Mouse (Mus musculus) lung, embryonic 14.5 days (tissue): ENCODE results near the gene Pnpla7. TPM values are rescaled to one million over a fixed set of nuclear protein-coding genes. Genes with fewer than 3 reads are reported as not detected.

Source experiments
- ATAC-seq: fragments of 200-750 bp; cut with Nextera tagmentation; 2 replicates; pipeline ENCODE4 v1.8.0; 2017; ENCODE audit warnings: mild to moderate bottlenecking, moderate TSS enrichment, moderate library complexity; ENCODE audit not compliant: insufficient read depth
- DNase-seq: peaks from one replicate; pipeline ENCODE4 v3.0.0-alpha.2; 2015
- H3K27ac ChIP-seq: fragments of 300-500 bp; sonication (generic); 2 replicates; pipeline ENCODE4 v1.5.1; 2014; ENCODE audit warnings: low read depth, mild to moderate bottlenecking, moderate library complexity
- H3K27me3 ChIP-seq: fragments of 300-500 bp; sonication (generic); 2 replicates; pipeline ENCODE4 v1.6.1; 2014; ENCODE audit warnings: low read length, control low read depth; ENCODE audit not compliant: insufficient read depth
- H3K36me3 ChIP-seq: fragments of 300-500 bp; sonication (generic); 2 replicates; pipeline ENCODE4 v1.6.1; 2014; ENCODE audit warnings: control low read depth; ENCODE audit not compliant: insufficient read depth
- H3K4me1 ChIP-seq: fragments of 300-500 bp; sonication (generic); 2 replicates; pipeline ENCODE4 v1.6.1; 2014; ENCODE audit warnings: antibody characterized with exemption, control low read depth; ENCODE audit not compliant: insufficient read depth
- H3K4me2 ChIP-seq: fragments of 300-500 bp; sonication (generic); 2 replicates; pipeline ENCODE4 v1.6.1; 2014; ENCODE audit warnings: mild to moderate bottlenecking
- H3K4me3 ChIP-seq: fragments of 300-500 bp; sonication (generic); 2 replicates; pipeline ENCODE4 v1.5.1; 2014; ENCODE audit warnings: low read depth, low read length
- H3K9ac ChIP-seq: fragments of 300-500 bp; sonication (generic); 2 replicates; pipeline ENCODE4 v1.6.1; 2014
- H3K9me3 ChIP-seq: fragments of 300-500 bp; sonication (generic); 2 replicates; pipeline ENCODE4 v1.6.1; 2016; ENCODE audit warnings: low read depth, low read length, control low read depth
- CTCF ChIP-seq: IDR thresholded peaks from 2 replicates; pipeline ENCODE4 v1.5.1; 2016; ENCODE audit warnings: antibody characterized with exemption, low read depth
- WGBS: fragments of 180-500 bp; shearing (Covaris S2); extraction: QIAGEN DNeasy Blood & Tissue Kit; methylation state at CpG from one replicate; pipeline ENCODE4 v1.1.7; 2014; 5-methylcytosine and 5-hydroxymethylcytosine counted together
- polyA plus RNA-seq: library from polyadenylated mRNA; unstranded; fragments of >200 nt; fragmentation: Nextera tagmentation; extraction: Ambion mirVana; gene quantifications from 2 replicates; pipeline ENCODE4 v1.2.1, GENCODE M21; 2014

Gene Pnpla7
- polyA plus RNA-seq, 1 experiment from 2014 or later = 6.6 TPM

GRCm38 (mm10) chr2:25025109-25025508 is 49.3 kb downstream of the Pnpla7 start:
- Histone ChIP-seq H3K36me3 (no peaks in the 10 kb centered on the region), H3K9me3 (no peaks in the 10 kb centered on the region), H3K4me2 (no peak overlapping the region), H3K9ac (no peak overlapping the region), H3K27ac (no peak overlapping the region), H3K27me3 (no peaks in the 10 kb centered on the region), H3K4me3 (no peak overlapping the region), H3K4me1 (no peaks in the 10 kb centered on the region)
- DNase-seq = no peak
- ATAC-seq = no peak
- WGBS = 66% methylated on average over 1 of the region's 1 CpGs
- no peak for TF ChIP-seq CTCF

DNA sequence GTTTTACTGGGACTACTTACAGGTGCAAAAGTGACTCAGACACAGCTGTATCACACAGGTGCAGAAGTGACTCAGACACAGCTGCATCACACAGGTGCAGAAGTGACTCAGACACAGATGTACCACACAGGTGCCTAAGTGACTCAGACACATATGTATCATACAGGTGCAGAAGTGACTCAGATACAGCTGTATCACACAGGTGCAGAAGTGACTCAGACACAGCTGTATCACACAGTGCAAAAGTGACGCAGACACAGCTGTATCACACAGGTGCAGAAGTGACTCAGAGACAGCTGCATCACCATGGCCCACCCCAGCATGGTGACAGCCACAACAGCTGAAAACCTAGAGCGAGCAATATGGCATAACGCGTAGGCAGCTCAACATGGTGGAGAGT is 59.2 kb downstream of the Pnpla7 start:
- WGBS = 93% methylated on average over 4 of the region's 4 CpGs
- H3K4me1 ChIP-seq = no peaks in the 10 kb centered on the region

GRCm38 (mm10) chr2:25040089-25040488 is 64.3 kb downstream of the Pnpla7 start:
- Histone ChIP-seq H3K4me1 (no peaks in the 10 kb centered on the region), H3K27me3 (no peaks in the 10 kb centered on the region), H3K36me3 (no peaks in the 10 kb centered on the region), H3K4me3 (no peak overlapping the region), H3K27ac (no peak overlapping the region), H3K9me3 (no peaks in the 10 kb centered on the region), H3K9ac (no peak overlapping the region), H3K4me2 (no peak overlapping the region)
- no peak for DNase-seq
- WGBS = 68% methylated on average over 5 of the region's 5 CpGs
- ATAC-seq = no peak
- TF ChIP-seq CTCF = no peak

More for the DNA sequence above, 59.2 kb downstream of the Pnpla7 start:
- no peak overlapping the region for H3K4me3 ChIP-seq
- H3K27me3 ChIP-seq = no peaks in the 10 kb centered on the region
- DNase-seq (no peak), ATAC-seq (no peak)
- no peak overlapping the region for H3K4me2 ChIP-seq
- H3K9me3 ChIP-seq = no peaks in the 10 kb centered on the region
- H3K36me3 ChIP-seq = no peaks in the 10 kb centered on the region
- TF ChIP-seq CTCF = no peak
- no peak overlapping the region for H3K27ac ChIP-seq
- no peak overlapping the region for H3K9ac ChIP-seq

DNA sequence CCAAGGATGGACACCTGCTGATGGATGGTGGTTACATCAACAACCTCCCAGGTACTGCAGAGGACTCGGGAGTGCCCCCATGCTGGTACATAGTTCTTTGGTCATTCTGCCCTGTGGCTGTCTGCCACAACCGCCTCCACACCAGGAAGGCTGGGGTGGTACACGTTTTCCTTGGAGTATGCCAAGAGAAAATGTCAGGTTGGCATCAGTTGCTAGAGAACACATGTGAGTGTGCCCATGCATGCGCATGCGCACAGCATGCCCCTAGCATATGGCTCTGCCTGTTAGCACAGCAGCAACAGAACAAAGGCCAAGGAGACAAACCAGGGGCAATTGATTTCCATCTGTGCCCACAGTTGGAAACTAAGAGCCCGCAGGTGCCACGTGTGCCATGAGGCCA is 75.1 kb downstream of the Pnpla7 start:
- no peak overlapping the region for H3K4me3 ChIP-seq
- no peaks in the 10 kb centered on the region for H3K27me3 ChIP-seq
- H3K36me3 ChIP-seq = 0 out of 2 replicates have a peak, but pooled peaks cover 3% of the 10 kb centered on the region
- TF ChIP-seq CTCF = no peak
- no peak overlapping the region for H3K27ac ChIP-seq
- H3K4me1 ChIP-seq = peaks cover 5% of the 10 kb centered on the region
- no peak overlapping the region for H3K9ac ChIP-seq
- H3K4me2 ChIP-seq = no peak overlapping the region
- ATAC-seq = no peak
- DNase-seq = no peak
- 81% methylated on average over 7 of the region's 7 CpGs for WGBS
- no peaks in the 10 kb centered on the region for H3K9me3 ChIP-seq

DNA sequence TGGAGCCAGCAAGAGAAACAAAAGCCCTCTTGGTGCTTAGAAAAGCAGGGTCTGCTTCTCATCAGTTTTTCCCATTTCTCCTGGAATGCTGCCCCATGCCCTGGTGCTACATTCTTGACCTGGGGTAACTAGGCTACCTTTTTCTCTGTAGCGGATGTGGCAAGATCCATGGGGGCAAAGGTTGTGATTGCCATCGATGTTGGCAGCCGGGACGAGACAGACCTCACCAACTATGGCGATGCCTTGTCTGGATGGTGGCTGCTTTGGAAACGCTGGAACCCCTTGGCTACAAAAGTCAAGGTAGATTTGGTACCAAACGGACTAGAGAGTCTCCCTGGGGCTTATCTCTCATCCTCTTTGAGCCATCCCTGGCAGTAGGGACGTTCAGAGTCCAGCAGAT is 75.6 kb downstream of the Pnpla7 start:
- H3K9me3 ChIP-seq = no peaks in the 10 kb centered on the region
- H3K4me1 ChIP-seq = peaks cover 5% of the 10 kb centered on the region
- 0 out of 2 replicates have a peak, but pooled peaks cover 8% of the 10 kb centered on the region for H3K36me3 ChIP-seq
- ATAC-seq = no peak
- no peak overlapping the region for H3K9ac ChIP-seq
- 87% methylated on average over 8 of the region's 8 CpGs for WGBS
- DNase-seq = no peak
- no peak overlapping the region for H3K4me3 ChIP-seq
- H3K4me2 ChIP-seq = no peak overlapping the region
- H3K27me3 ChIP-seq = no peaks in the 10 kb centered on the region
- H3K27ac ChIP-seq = no peak overlapping the region
- TF ChIP-seq CTCF = no peak

GRCm38 (mm10) chr2:25053101-25053500 is 77.3 kb downstream of the Pnpla7 start:
- Histone ChIP-seq H3K9me3 (no peaks in the 10 kb centered on the region), H3K27ac (no peak overlapping the region), H3K4me3 (no peak overlapping the region), H3K9ac (no peak overlapping the region), H3K36me3 (peaks cover 19% of the 10 kb centered on the region), H3K4me2 (no peak overlapping the region), H3K27me3 (no peaks in the 10 kb centered on the region), H3K4me1 (peaks cover 5% of the 10 kb centered on the region)
- DNase-seq = no peak
- no peak for ATAC-seq
- 82% methylated on average over 6 of the region's 6 CpGs for WGBS
- TF ChIP-seq CTCF = no peak

GRCm38 (mm10) chr2:25054221-25055067 is 78.6 kb downstream of the Pnpla7 start, which contains the start of gene Nsmf:
Nsmf (plus strand) TSS chr2:25054355.
- no peaks in the 10 kb centered on the region for H3K27me3 ChIP-seq
- H3K36me3 ChIP-seq = peaks cover 30% of the 10 kb centered on the region
- 5% methylated on average over 47 of the region's 47 CpGs for WGBS
- peak; percentile 21; the same call in 1 of the 2 replicates for TF ChIP-seq CTCF
- DNase-seq (peak; percentile 94), ATAC-seq (peak; percentile 95)
- peak within 1 kb of the TSS; percentile 85 for H3K4me2 ChIP-seq
- H3K9ac ChIP-seq = peak within 1 kb of the TSS; percentile 86
- H3K9me3 ChIP-seq = no peaks in the 10 kb centered on the region
- H3K4me1 ChIP-seq = peaks cover 5% of the 10 kb centered on the region
- 0 out of 2 replicates have a peak within 1 kb of the TSS, but pooled peaks have one; percentile 30 for H3K27ac ChIP-seq
- H3K4me3 ChIP-seq = peak within 1 kb of the TSS; percentile 82
